Mouse (Mus musculus): ENCODE results near the gene Gata3.

Gata3 gene

GRCm38 (mm10) chr2:9872682-9873081 is 17.2 kb downstream of the Gata3 start:
- in situ Hi-C loops (cut with MboI) = no loop called here

DNA sequence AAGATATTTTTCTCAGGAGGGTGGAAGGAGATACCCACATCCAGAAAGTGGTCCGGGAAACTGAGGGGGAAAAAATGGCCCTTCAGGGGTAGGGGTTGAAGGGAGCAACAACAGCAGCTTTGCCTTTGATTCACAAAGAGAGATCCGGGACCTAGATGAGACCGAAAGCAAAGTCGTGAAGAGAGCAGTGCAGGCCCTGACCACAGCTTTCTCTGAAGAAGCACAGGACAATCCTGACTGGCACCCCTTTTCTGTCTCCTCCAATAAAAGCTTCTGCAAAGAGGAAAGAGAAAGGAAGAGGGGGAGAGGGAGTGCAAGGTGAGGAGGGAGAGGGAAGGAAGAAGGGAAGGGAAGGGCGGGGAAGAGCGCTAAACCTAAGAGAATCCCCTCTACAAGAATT is 18.0 kb downstream of the Gata3 start:
- in situ Hi-C loops (cut with MboI) = no loop called here

DNA sequence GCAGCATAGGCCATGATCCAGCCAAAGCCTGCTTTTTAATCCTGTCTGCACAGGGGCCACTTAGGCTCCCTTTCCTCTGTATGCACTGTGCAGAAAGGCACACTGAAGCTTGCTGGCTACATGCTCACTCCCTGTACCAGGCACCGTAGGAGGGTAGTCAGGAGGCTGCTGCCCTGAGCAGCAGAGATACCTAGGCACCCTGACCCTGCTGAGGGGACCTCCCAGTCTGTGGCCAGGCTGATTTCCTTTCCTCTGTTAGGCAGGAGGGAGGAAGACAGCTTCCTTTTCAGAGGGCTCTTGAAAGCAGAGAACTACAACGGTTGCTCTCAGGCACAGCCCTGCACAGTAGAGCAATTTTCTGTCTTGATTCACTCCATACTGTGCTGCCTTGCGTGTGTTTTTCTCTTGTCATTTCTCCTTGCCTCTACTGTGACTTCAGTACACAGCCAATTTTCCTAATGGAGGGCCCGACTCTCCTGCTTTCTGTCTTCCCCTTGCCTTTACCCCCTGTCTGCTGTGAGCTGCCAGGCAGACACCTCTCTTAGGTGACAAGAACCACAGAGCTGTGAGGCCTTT is 18.6 kb downstream of the Gata3 start:
- in situ Hi-C loops (cut with MboI) = no loop called here

DNA sequence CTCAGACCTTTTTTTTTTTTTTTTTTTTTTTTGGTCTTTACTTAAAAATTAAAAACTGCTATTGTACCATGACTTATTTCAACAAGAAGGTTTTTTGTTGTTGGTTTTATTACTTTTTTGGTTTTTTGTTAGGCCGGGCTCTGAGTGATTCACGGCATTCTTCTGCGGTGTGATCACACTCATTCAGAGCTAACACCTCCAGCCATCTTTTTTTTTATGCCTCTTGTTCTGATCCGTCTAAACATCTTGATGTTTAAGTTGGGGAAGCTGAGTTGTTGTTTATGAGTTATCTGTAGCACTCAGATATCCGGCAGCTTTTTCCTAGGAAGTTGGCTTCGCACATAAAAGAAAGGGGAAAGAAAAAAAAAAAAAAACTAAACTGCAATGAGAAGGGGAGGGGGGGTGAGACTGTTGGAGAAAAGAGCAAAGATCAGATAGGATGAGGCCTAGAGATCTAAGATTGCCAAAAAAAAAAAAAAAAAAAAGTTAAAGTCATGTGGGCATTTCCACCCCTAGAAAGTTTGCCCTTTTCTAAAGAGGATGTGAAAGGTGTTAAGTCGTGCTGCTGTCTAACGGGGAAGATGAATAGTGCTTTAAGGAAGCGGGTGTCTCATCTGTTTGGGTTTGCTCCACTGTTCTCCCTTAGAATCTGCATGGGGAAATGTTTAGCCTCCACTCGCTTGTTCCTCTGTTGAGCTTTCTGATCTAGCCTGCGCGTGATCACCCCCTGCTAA is 22.6 kb downstream of the Gata3 start:
- in situ Hi-C loops (cut with MboI) = no loop called here

- in situ Hi-C loops (cut with MboI) = no loop called here
Observed at GRCm38 (mm10) chr2:9860698-9861097, 29.1 kb downstream of the Gata3 start.

- in situ Hi-C loops (cut with MboI) = no loop called here
Observed at GRCm38 (mm10) chr2:9855861-9856260, 34.0 kb downstream of the Gata3 start.

DNA sequence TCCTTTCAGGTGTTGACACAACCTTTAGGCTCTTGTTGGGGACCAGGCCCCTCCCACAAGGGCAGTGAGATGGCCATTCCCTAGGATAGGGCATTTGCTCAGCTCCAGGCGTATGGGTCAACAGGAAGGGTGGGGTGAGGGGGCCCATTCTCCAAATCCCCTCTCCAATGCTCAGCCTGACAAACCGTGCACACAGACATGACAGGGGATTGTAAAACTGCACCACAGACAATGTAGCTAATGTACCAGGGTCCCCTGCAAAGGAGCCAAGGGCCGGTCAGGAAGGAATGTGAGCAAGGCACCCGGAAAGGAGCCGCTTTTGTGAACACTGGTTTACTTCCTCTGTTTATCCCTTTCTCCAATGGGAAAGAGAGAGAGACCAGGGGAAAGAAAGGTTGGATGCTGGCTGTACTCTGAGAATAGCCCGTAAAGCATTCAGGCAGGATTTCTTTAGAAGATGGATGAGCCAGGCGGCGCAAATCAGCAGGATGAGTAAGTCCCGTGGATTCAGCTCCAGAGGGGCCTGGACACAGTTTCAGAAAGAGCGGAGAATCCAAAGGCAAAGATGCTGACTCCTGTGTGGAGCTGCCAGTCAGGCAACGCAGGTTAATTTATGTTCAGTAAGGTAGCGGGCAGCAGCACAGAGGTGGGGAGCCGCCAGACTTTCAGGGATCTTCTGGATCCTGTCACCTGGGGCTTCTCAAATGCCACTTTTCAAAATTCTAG is 36.8 kb downstream of the Gata3 start:
- in situ Hi-C loops (cut with MboI) = no loop called here

- in situ Hi-C loops (cut with MboI) = no loop called here
Observed at GRCm38 (mm10) chr2:9835195-9835594, 54.6 kb downstream of the Gata3 start.

DNA sequence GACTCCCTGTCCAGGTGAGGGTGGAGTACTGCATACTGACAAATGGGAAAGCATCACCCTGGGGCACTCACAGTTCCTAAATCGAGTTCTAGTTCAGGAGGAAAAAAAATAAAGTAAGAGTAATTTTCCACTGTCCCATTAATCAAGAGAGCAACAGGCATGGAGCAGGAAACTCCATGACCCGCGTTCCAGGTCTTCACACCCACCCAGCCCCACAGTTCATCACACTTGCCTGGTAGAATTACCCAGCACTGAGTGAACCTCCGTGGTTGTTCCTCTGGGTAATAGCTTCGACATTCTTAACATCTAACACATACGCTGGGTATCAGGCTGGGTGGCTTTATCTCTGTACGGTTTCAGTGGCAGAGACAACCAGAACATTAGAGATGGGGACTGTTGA is 56.1 kb downstream of the Gata3 start:
- in situ Hi-C loops (cut with MboI) = no loop called here

DNA sequence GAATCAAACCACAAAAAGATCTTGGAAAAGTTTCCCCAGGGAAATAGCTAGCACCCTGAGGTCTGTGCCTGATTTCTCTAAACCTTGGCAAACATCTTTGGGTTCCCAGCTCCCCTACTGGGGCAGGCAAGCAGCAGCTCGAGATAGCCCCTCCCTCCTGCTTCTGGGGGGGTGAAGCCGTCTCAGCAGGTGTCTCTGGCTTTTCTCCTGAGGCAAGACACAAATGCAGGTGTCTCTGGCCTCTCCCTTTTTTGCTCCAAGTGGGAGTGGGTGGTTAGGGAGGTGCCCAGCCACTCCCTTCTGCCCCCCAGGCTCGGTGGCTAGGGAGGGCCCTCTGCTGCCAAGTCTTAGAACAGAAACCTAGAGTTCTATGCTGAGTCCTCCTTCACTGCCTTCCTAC is 62.2 kb downstream of the Gata3 start:
- in situ Hi-C loops (cut with MboI) = no loop called here

DNA sequence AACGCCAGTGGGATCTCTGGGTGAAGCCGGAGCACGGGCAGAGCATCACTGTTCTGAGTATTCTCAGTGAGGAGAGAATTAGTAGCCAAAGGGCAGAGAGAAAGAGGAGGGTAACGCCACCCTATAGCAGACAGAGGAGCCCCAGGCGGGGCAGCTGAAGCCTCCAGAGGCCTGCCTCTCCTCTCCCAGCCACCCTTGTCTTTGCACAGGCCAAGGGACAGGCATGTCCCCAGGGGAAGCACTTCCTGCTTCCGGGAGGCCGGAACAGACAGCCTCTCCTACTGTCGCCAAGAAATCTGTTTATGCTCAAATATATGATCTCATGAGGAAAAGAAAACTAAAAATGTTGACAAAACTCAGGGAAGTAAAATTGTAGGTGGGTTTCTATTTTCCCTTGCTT is 69.2 kb downstream of the Gata3 start:
- in situ Hi-C loops (cut with MboI) = no loop called here

GRCm38 (mm10) chr2:9818177-9818785 is 71.6 kb downstream of the Gata3 start:
- in situ Hi-C loops (cut with MboI) = no loop called here

All from mature B cell (primary cell).